Mouse (Mus musculus): ENCODE data around the gene Oaz2.
"Not testable (repeated sequence)": the region's sequence is repeated elsewhere in the genome, so short reads cannot be mapped to it uniquely, and the experiment has no call there.

The Oaz2 gene

GRCm38 (mm10) chr9:65653741-65654140, 14.1 kb upstream of the Oaz2 start:
- DNase-seq, result no peak

GRCm38 (mm10) chr9:65654700-65655237, 13.0 kb upstream of the Oaz2 start:
- DNase-seq, result no peak

DNA sequence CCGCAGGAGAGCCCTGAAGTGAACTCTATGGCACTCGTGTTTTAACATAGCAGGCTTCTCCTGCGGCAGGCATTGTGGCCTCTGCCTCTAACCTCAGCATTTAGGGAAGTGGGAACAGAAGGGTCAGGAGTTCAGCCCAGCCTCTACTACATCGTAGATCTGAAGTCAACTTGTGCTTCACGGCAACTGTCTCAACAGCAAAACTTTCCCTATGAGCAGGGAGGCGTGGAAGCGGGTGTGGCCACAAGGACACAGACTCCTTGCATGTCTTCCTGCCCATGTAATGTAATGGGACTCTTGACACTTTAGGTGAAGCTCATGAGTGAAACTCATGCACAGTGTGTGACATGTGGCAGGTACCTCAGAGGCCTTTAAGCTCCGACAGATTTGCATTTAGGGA, 12.3 kb upstream of the Oaz2 start:
- no peak for DNase-seq

DNA sequence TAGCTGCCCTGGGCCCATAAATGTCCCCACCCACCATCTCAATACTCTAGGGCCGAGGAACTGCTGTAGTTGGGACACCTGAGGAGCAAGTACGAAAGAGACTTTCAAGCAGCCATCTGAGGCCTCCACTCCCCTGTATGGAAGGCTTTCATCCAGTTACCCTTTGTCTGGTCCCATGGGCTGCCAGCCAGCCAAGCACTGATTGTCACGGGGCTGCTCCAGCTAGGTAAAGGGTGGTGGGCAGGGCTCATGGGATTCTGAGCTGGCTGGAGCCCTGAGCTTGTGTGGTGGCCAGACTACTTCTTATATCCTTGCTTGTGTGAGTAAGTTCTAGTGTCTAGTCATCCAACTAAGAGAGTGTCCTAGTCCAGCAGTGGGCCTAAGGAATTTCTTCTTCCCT, 10.6 kb upstream of the Oaz2 start:
- DNase-seq, result no peak

GRCm38 (mm10) chr9:65661029-65661428, 6.8 kb upstream of the Oaz2 start:
- no peak for DNase-seq

DNA sequence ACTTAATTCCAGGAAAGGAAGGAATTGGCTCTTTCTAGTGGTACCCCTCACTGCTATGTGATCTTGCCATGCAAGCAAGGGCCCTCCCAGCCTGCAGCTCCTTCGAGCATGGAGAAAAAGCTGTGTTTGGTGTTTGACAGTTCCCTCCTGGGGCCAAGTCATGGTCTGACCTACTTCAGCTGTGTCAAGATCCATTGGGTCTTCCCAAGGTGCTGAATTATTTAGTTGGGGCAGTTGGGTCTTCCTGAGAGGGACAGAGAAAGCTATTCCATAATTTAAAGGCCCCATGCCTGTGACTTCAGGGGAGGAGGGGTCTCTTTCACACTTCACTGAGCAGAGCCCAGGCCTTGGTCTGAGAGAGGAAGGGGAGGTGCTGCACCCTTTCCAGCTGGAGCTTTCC, 6.3 kb upstream of the Oaz2 start:
- DNase-seq, result no peak

GRCm38 (mm10) chr9:65664163-65664562, 3.6 kb upstream of the Oaz2 start:
- peak; percentile 11 to 41 for DNase-seq

DNA sequence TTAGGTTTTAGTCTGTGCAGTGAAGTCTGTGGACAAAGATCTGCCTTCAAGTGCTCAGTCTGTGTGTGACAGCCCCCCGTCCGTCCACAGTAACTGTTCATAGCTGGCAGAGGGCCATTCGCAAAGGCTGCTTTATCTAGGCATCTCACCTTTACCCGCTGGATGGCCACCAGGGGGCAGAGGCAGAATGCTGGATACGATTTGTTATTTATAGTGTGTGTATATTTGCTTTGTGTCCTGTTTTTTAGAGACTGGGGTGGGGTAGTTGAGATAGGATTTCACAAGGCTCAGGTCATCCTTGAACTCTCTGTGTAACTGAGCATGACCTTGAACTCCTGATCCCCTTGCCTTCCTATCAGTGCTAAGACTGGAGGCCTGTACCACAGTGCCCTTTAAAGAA, 1.8 kb upstream of the Oaz2 start:
- DNase-seq, result peak; percentile 19 to 23

DNA sequence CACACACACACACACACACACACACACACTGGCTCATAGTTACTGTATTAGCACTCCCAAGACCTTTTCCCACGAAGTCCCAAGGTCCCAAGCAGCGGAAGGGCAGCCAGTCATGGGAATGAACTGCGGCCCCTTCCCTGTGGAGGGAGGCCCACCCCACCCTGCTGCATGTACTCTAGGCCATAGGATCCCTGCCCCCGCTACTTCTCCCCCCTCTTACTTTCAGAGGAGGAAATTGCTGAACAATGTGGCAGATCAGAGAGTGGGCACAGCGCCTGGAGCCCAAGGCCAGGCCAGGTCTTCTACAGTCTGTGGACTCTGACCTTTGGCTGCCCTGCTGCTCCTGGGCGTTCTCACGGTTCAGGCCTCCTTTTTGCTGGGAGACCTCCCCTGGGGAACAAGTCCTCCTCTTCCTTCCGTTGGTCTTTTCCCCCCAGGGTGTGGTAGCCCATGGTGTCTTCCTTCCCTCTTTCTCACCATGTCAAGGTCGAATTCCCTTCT, 3.7 kb downstream of the Oaz2 start:
- DNase-seq, result no peak

- no peak for DNase-seq
Observed at GRCm38 (mm10) chr9:65672996-65673395, 5.2 kb downstream of the Oaz2 start.

DNA sequence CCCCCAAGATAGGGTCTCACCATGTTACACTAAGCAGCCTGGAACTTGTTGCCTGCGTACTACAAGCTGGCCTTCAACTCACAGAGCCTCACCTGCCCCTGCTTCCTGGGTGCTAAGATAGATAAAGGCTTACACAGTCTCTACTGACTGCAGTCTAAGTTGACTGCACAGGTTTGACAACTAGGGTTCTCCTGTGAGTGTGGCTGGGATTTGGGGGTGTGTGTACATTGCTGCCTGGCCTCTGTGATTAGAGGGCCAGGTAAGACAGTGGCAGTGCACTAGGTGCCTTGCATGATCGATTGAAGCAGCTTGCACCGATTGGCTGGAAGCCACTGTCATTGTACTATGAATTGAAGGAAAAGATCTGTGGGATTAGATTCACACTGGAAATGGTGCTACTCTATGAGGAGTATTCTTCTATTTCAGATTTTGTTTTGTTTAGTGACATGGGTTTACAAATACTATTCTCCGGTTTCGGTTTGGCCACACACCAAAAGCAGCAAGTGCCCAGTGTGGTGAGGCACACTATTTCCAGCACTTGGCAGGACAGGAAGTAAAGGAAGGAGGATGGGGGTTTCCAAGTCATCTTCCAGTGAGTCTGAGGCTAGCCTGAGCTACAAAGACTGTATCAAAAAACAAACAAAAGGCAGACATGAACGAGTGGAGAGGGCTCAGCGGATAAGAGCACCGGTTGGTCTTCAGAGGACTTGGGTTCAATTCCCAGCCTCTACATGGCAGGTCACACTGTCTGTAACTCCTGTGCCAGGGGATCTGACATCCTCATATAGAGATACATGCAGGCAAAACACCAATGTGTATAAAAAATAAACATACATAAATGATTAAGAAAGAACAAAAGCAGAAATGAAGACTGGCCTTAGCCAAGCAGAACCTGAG, 7.9 kb downstream of the Oaz2 start:
- DNase-seq, result no peak

GRCm38 (mm10) chr9:65676358-65677118, 8.7 kb downstream of the Oaz2 start:
- DNase-seq, result peak; percentile 92 to 93

DNA sequence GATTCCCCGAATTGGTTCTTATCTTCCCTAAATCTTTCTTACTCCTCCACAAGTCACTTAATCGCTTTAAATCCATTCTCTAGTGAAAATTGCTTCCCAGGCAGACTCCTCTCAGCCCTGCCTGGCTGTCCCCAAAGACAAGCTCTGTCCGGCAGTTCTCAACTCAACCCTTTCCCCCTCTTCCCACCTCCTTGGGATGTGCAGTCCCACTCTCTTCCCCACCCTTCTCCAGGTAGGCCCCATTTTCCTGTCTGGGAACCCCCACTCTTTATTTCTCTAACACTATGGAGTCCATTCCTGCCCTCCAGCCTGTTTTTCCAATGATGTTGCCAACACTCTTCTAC, 9.3 kb downstream of the Oaz2 start:
- no peak for DNase-seq

- no peak for DNase-seq
Observed at GRCm38 (mm10) chr9:65679181-65679761, 11.5 kb downstream of the Oaz2 start.

GRCm38 (mm10) chr9:65680938-65681633, 13.3 kb downstream of the Oaz2 start:
- DNase-seq, result no peak

DNA sequence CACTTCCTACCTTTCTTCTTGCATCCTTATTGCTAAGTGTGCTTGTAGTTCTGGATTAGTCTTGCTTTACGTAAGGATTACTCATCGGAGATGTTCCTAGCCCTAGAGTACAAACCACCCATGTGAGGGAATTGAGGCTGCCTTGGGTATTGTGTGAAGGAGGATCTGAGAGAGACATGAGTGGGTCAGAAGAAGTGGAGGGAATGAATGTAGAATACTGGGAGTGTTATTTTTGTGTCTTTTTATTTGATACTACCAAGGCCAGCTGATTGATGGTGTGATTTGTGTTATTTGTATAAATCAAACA, 13.8 kb downstream of the Oaz2 start:
- no peak for DNase-seq

GRCm38 (mm10) chr9:65682183-65682582, 14.4 kb downstream of the Oaz2 start:
- DNase-seq, result no peak

DNA sequence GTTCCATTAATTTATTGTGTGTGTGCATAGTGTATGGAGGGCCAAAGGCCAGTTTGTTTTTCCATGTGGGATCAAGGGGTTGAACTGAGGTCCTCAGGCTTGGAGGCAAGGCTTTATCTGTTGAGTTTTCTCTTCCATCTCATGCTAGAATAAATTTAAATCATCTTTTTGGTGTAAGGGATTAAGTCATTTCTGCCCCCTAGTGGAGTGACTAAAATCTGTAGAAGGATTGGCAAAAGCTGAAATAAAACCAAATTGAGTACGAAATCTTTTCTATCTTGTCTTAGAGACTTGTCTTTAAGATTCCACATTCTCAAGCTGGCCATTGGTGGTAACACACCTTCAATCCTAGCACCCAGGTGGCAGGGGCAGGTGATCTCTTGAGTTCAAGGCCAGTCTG, 15.2 kb downstream of the Oaz2 start:
- DNase-seq, result no peak

DNA sequence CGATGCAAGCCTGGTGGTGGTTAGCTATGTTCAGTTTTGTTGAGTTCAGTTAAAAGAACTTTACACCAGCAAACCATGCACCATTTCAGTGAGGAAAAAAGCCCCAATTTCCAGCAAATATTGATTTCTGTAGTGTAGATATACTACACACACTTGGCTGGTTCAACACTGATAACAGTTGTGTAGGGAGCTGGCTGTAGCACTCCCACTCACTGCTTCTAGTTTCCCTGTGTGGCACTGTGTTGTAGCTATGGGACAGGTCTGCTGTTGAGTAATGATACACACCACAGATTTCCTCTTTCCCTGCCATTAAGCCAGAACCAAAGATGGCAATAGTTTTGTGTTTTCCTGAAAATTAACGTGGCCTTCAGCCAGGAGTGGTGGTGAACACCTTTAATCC, 16.9 kb downstream of the Oaz2 start:
- DNase-seq, result no peak

- not testable (repeated sequence) for DNase-seq
Observed at GRCm38 (mm10) chr9:65689869-65690268, 22.1 kb downstream of the Oaz2 start.

DNA sequence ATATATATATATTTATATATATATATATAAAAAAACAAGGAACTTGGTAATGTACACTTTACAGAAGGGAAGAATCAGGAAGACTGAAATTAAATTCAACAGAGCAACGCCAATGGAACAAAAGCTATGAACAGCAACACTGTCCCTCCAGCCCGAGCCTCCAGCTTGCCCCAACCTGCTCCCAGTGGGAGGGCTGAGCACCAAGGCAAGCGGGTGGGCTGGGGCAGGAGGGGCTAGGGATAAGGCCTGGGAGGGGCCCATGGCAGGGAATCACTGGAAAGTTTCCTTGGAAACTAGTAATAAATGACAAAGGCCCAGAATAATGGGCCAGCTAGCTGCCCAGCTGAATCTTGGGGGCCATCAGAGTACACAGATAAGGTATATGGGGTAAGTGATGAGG, 24.7 kb downstream of the Oaz2 start:
- no peak for DNase-seq

- no peak for DNase-seq
Observed at GRCm38 (mm10) chr9:65692959-65693603, 25.3 kb downstream of the Oaz2 start.
